Mouse (Mus musculus) cerebral cortex, adult 2 months (tissue): ENCODE measurements around the gene Il3.

Experiments
- WGBS: fragments of 180-500 bp; shearing (Covaris S2); methylation state at CpG from one replicate; pipeline ENCODE4 v1.1.7; 2018; 5-methylcytosine and 5-hydroxymethylcytosine counted together

The Il3 gene

GRCm38 (mm10) chr11:54271437-54271949, 4.4 kb upstream of the Il3 start:
- 72% methylated on average over 5 of the region's 5 CpGs for WGBS

GRCm38 (mm10) chr11:54269191-54269896, 2.3 kb upstream of the Il3 start:
- 66% methylated on average over 3 of the region's 3 CpGs for WGBS

- WGBS: 60% methylated on average over 2 of the region's 2 CpGs
Measured at GRCm38 (mm10) chr11:54264542-54264941, 2.5 kb downstream of the Il3 start.

GRCm38 (mm10) chr11:54263405-54264031, 3.6 kb downstream of the Il3 start:
- WGBS: 17% methylated on average over 1 of the region's 1 CpGs

- WGBS: 74% methylated on average over 3 of the region's 3 CpGs
Measured at GRCm38 (mm10) chr11:54256624-54257376, 10.3 kb downstream of the Il3 start.

- WGBS: 69% methylated on average over 4 of the region's 4 CpGs
Measured at GRCm38 (mm10) chr11:54254114-54254513, 13.0 kb downstream of the Il3 start.

- WGBS: 94% methylated on average over 11 of the region's 11 CpGs
Measured at GRCm38 (mm10) chr11:54250575-54250974, 16.5 kb downstream of the Il3 start.

GRCm38 (mm10) chr11:54249748-54250147, 17.3 kb downstream of the Il3 start:
- WGBS: 92% methylated on average over 3 of the region's 3 CpGs

GRCm38 (mm10) chr11:54248940-54249717, 17.9 kb downstream of the Il3 start, which contains the start of gene Csf2:
Gene Csf2, minus strand, starts transcription at chr11:54249667.
- 72% methylated on average over 11 of the region's 11 CpGs for WGBS

GRCm38 (mm10) chr11:54247251-54247950, 19.7 kb downstream of the Il3 start:
- 70% methylated on average over 10 of the region's 10 CpGs for WGBS

- WGBS: 91% methylated on average over 6 of the region's 6 CpGs
Measured at GRCm38 (mm10) chr11:54244465-54244864, 22.6 kb downstream of the Il3 start.

- WGBS: 91% methylated on average over 3 of the region's 3 CpGs
Measured at GRCm38 (mm10) chr11:54242494-54242893, 24.6 kb downstream of the Il3 start.

GRCm38 (mm10) chr11:54236939-54237338, 30.1 kb downstream of the Il3 start:
- WGBS: 59% methylated on average over 2 of the region's 2 CpGs

GRCm38 (mm10) chr11:54227478-54227877, 39.6 kb downstream of the Il3 start:
- WGBS: 94% methylated on average over 2 of the region's 2 CpGs

GRCm38 (mm10) chr11:54224475-54224986, 42.5 kb downstream of the Il3 start:
- WGBS: 93% methylated on average over 5 of the region's 5 CpGs

GRCm38 (mm10) chr11:54223637-54224474, 43.2 kb downstream of the Il3 start:
- 90% methylated on average over 9 of the region's 9 CpGs for WGBS

- 85% methylated on average over 6 of the region's 6 CpGs for WGBS
Measured at GRCm38 (mm10) chr11:54219903-54220740, 47.0 kb downstream of the Il3 start.

GRCm38 (mm10) chr11:54219191-54219590, 47.9 kb downstream of the Il3 start:
- 73% methylated on average over 1 of the region's 1 CpGs for WGBS

GRCm38 (mm10) chr11:54217384-54217783, 49.7 kb downstream of the Il3 start:
- 61% methylated on average over 7 of the region's 7 CpGs for WGBS
